ENCODE assay signal across 16 mouse cellular contexts in genomic region chr10:20295961-20296360, GRCm38 (mm10). TPM values are rescaled to one million over a fixed set of nuclear protein-coding genes. Genes with fewer than 3 reads are reported as not detected.
DNase-seq lines count a peak whose midpoint lies in the region; ATAC-seq and TF ChIP-seq lines count a peak whose summit lies in the region.
"Had no signal": no experiment of that assay in that cellular context is flagged by ENCODE, and none has a peak within 500 bp of the region (broad histone marks: within the 10 kb centered on the region; RNA-seq: fewer than 3 reads in every experiment).

No protein-coding gene starts in this region.

- H3K9me3 ChIP-seq in intestine, postnatal 0 days (ENCODE audit: control insufficient read depth), result no peaks in the 10 kb centered on the region
- no peaks in the 10 kb centered on the region for H3K9me3 ChIP-seq in intestine, embryonic 15.5 days
- H3K9me3 ChIP-seq: liver, embryonic 15.5 days; midbrain, embryonic 15.5 days; neural tube, embryonic 15.5 days had no signal

- no peaks in the 10 kb centered on the region for H3K36me3 ChIP-seq in intestine, postnatal 0 days (ENCODE audit: control insufficient read depth, insufficient read depth)
- H3K36me3 ChIP-seq in intestine, embryonic 15.5 days, result no peaks in the 10 kb centered on the region
- H3K36me3 ChIP-seq in spleen, adult 2 months (ENCODE audit: control insufficient read depth, insufficient read depth, low read length), result no peaks in the 10 kb centered on the region
- H3K36me3 ChIP-seq: liver, embryonic 15.5 days; midbrain, embryonic 15.5 days; neural tube, embryonic 15.5 days had no signal

- peak; percentile 46 for TF ChIP-seq CTCF in intestine, postnatal 0 days (IDR thresholded peaks at IDR 0.05; ENCODE audit: low read depth)
- TF ChIP-seq CTCF in spleen, adult 2 months (IDR thresholded peaks at IDR 0.05; ENCODE audit: extremely low read depth, insufficient read depth, insufficient read length, insufficient replicate concordance), result peak; percentile 14; the same call in 1 of the 2 replicates

- DNase-seq in spleen, adult 2 months (ENCODE audit: low read depth in 1 of 2, low spot score in 2 of 2), result no peak
- DNase-seq in spleen, postnatal 36 days (ENCODE audit: low spot score in 2 of 2), result no peak
- DNase-seq in thymus, postnatal 36 days, result peak; percentile 44 to 50
- DNase-seq in cerebellum, postnatal 36 days, result no peak
- no peak for DNase-seq in layer of hippocampus, postnatal 36 days
- DNase-seq: adrenal gland, postnatal 25 days; cerebellum, adult 9-11 months; layer of hippocampus, adult 9-11 months; right cerebral cortex, postnatal 4 days had no signal

- H3K27me3 ChIP-seq in intestine, postnatal 0 days (replicated peaks; ENCODE audit: control insufficient read depth, insufficient read depth, low read length), result no peaks in the 10 kb centered on the region
- no peaks in the 10 kb centered on the region for H3K27me3 ChIP-seq in intestine, embryonic 15.5 days (replicated peaks)
- H3K27me3 ChIP-seq in spleen, adult 2 months (ENCODE audit: control insufficient read depth, insufficient read depth, low read length), result no peaks in the 10 kb centered on the region
- H3K27me3 ChIP-seq: liver, embryonic 15.5 days; midbrain, embryonic 15.5 days; neural tube, embryonic 15.5 days had no signal

- H3K4me1 ChIP-seq in intestine, postnatal 0 days (replicated peaks; ENCODE audit: control insufficient read depth, insufficient read depth, low read length), result no peaks in the 10 kb centered on the region
- no peaks in the 10 kb centered on the region for H3K4me1 ChIP-seq in intestine, embryonic 15.5 days (replicated peaks)
- no peaks in the 10 kb centered on the region for H3K4me1 ChIP-seq in spleen, adult 2 months (ENCODE audit: control insufficient read depth, insufficient read depth, insufficient read length)
- H3K4me1 ChIP-seq: liver, embryonic 15.5 days; midbrain, embryonic 15.5 days; neural tube, embryonic 15.5 days had no signal

- TF ChIP-seq POLR2A in spleen, adult 2 months (IDR thresholded peaks at IDR 0.05; ENCODE audit: low read depth, low read length), result no peak

- no peak overlapping the region for H3K4me3 ChIP-seq in intestine, postnatal 0 days (ENCODE audit: low read depth, low read length)
- H3K4me3 ChIP-seq in intestine, embryonic 15.5 days (replicated peaks), result no peak overlapping the region
- no peak overlapping the region for H3K4me3 ChIP-seq in spleen, adult 2 months (ENCODE audit: extremely low read depth, insufficient read depth, insufficient read length)
- H3K4me3 ChIP-seq: liver, embryonic 15.5 days; midbrain, embryonic 15.5 days; neural tube, embryonic 15.5 days had no signal

- WGBS in intestine, postnatal 0 days, result 70% methylated on average over 5 of the region's 5 CpGs
- WGBS in intestine, embryonic 15.5 days, result 70% methylated on average over 5 of the region's 5 CpGs
- 70% methylated on average over 5 of the region's 5 CpGs for WGBS in spleen, adult 2 months

- no peak overlapping the region for H3K27ac ChIP-seq in intestine, postnatal 0 days (ENCODE audit: low read depth, low read length)
- no peak overlapping the region for H3K27ac ChIP-seq in intestine, embryonic 15.5 days
- H3K27ac ChIP-seq in spleen, adult 2 months (ENCODE audit: insufficient read depth, low read length), result no peak overlapping the region
- H3K27ac ChIP-seq: liver, embryonic 15.5 days; midbrain, embryonic 15.5 days; neural tube, embryonic 15.5 days had no signal

- ATAC-seq in intestine, postnatal 0 days, result no peak
- no peak for ATAC-seq in intestine, embryonic 15.5 days
- peak; percentile 74 for ATAC-seq in erythroblast, adult 5-6 weeks (replicated peaks; ENCODE audit: low FRiP score, poor library complexity, severe bottlenecking)
- ATAC-seq: midbrain, embryonic 15.5 days had no signal

- no peak overlapping the region for H3K4me2 ChIP-seq in intestine, postnatal 0 days (replicated peaks; ENCODE audit: low read depth)
- H3K4me2 ChIP-seq in intestine, embryonic 15.5 days (replicated peaks), result no peak overlapping the region
- H3K4me2 ChIP-seq: heart, embryonic 11.5 days; liver, embryonic 15.5 days; midbrain, embryonic 15.5 days; neural tube, embryonic 15.5 days had no signal

- H3K9ac ChIP-seq in intestine, postnatal 0 days (ENCODE audit: low read depth, low read length), result no peak overlapping the region
- H3K9ac ChIP-seq in intestine, embryonic 15.5 days, result no peak overlapping the region
- H3K9ac ChIP-seq: liver, embryonic 15.5 days; midbrain, embryonic 15.5 days; neural tube, embryonic 15.5 days had no signal

RNA-seq across cellular contexts. Expression of gene Bclaf1, which starts 16.3 kb away (rescaled TPM):
- 38.1 TPM in 2 replicates for polyA plus RNA-seq in intestine, postnatal 0 days (2015; fragmentation: Nextera tagmentation; extraction: Ambion mirVana)
- polyA plus RNA-seq in intestine, embryonic 15.5 days (2015; fragmentation: Nextera tagmentation; extraction: Ambion mirVana), result 107 and 109 TPM in 2 replicates
- polyA plus RNA-seq in spleen, adult 2 months (2012; rRNA removed), result 9.4 and 11.5 TPM in 2 replicates
- total RNA-seq in erythroblast, adult 5-6 weeks (2015; ENCODE audit: low replicate concordance), result 70.5 and 83.8 TPM in 2 replicates
- 218 and 248 TPM in 2 replicates for total RNA-seq in erythroblast, adult 5-6 weeks (2017; ENCODE audit: low replicate concordance)
- total RNA-seq in layer of hippocampus, postnatal 36 days (2021), result 100 to 1,000 TPM; 118 to 136 TPM

RNA-seq across cellular contexts. Expression of gene Mtfr2, which starts 51.6 kb away (rescaled TPM):
- 0.44 and 0.59 TPM in 2 replicates for polyA plus RNA-seq in intestine, postnatal 0 days (2015; fragmentation: Nextera tagmentation; extraction: Ambion mirVana)
- polyA plus RNA-seq in intestine, embryonic 15.5 days (2015; fragmentation: Nextera tagmentation; extraction: Ambion mirVana), result 1.7 and 2.2 TPM in 2 replicates
- polyA plus RNA-seq in spleen, adult 2 months (2012; rRNA removed), result 1.0 and 1.1 TPM in 2 replicates
- 20.8 and 24.5 TPM in 2 replicates for total RNA-seq in erythroblast, adult 5-6 weeks (2015; ENCODE audit: low replicate concordance)
- total RNA-seq in erythroblast, adult 5-6 weeks (2017; ENCODE audit: low replicate concordance), result 5.2 and 10.9 TPM in 2 replicates
- total RNA-seq in layer of hippocampus, postnatal 36 days (2021), result under 1 TPM; 0.62 to 0.99 TPM

Comparison
In these comparisons a context has a peak if more than half of its experiments do, and no peak if none do; other contexts are left out.
1. DNase-seq: peak in thymus, postnatal 36 days (2 of 2); none in spleen, adult 2 months (0 of 2), spleen, postnatal 36 days (0 of 2), cerebellum, postnatal 36 days (0 of 2) and layer of hippocampus, postnatal 36 days (0 of 2).